Mouse (Mus musculus) forebrain, embryonic 16.5 days (tissue): ENCODE measurements at regions not wholly inside any gene's neighbourhood (a gene's known extent, or its start where the extent isn't known, plus 50 kb on each side); places are given as distances from the start of the nearest gene placed in this dataset.

Experiments used
- ATAC-seq: fragments of 200-750 bp; cut with Nextera tagmentation; 2 replicates; pipeline ENCODE4 v1.8.0; 2017; ENCODE audit warnings: mild to moderate bottlenecking, moderate library complexity
- H3K27ac ChIP-seq: fragments of 300-500 bp; sonication (generic); 2 replicates; pipeline ENCODE4 v1.5.1; 2014; ENCODE audit warnings: low read length, control low read depth
- H3K27me3 ChIP-seq: fragments of 300-500 bp; sonication (generic); replicated peaks from 2 replicates; pipeline ENCODE4 v1.6.1; 2014; ENCODE audit warnings: low read length; ENCODE audit not compliant: control insufficient read depth, insufficient read depth
- H3K36me3 ChIP-seq: fragments of 300-500 bp; sonication (generic); 2 replicates; pipeline ENCODE4 v1.6.1; 2014; ENCODE audit not compliant: control insufficient read depth, insufficient read depth
- H3K4me1 ChIP-seq: fragments of 300-500 bp; sonication (generic); replicated peaks from 2 replicates; pipeline ENCODE4 v1.6.1; 2014; ENCODE audit warnings: low read length; ENCODE audit not compliant: control insufficient read depth, insufficient read depth
- H3K4me2 ChIP-seq: fragments of 300-500 bp; sonication (generic); 2 replicates; pipeline ENCODE4 v1.6.1; 2014; ENCODE audit warnings: mild to moderate bottlenecking, low read length, control low read depth
- H3K4me3 ChIP-seq: fragments of 300-500 bp; sonication (generic); replicated peaks from 2 replicates; pipeline ENCODE4 v1.5.1; 2014; ENCODE audit warnings: mild to moderate bottlenecking, low read length, control low read depth
- H3K9ac ChIP-seq: fragments of 300-500 bp; sonication (generic); replicated peaks from 2 replicates; pipeline ENCODE4 v1.6.1; 2014; ENCODE audit warnings: low read depth, low read length, control low read depth
- H3K9me3 ChIP-seq: fragments of 300-500 bp; sonication (generic); 2 replicates; pipeline ENCODE4 v1.6.1; 2016; ENCODE audit warnings: low read length; ENCODE audit not compliant: control insufficient read depth
- WGBS: fragments of 180-500 bp; shearing (Covaris S2); extraction: QIAGEN DNeasy Blood & Tissue Kit; methylation state at CpG from one replicate; pipeline ENCODE4 v1.1.7; 2014; 5-methylcytosine and 5-hydroxymethylcytosine counted together

GRCm38 (mm10) chr2:144192428-144192827 is 78.0 kb upstream of the Mgme1 start:
- no peak overlapping the region for H3K4me2 ChIP-seq
- H3K4me3 ChIP-seq = no peak overlapping the region
- no peak for ATAC-seq
- H3K9ac ChIP-seq = no peak overlapping the region
- no peaks in the 10 kb centered on the region for H3K27me3 ChIP-seq
- WGBS = 90% methylated on average over 8 of the region's 8 CpGs
- H3K36me3 ChIP-seq = no peaks in the 10 kb centered on the region
- H3K9me3 ChIP-seq = no peaks in the 10 kb centered on the region
- H3K27ac ChIP-seq = no peak overlapping the region
- no peaks in the 10 kb centered on the region for H3K4me1 ChIP-seq

GRCm38 (mm10) chr2:144195851-144196250 is 74.6 kb upstream of the Mgme1 start:
- Histone ChIP-seq H3K4me1 (no peaks in the 10 kb centered on the region), H3K9me3 (no peaks in the 10 kb centered on the region), H3K27ac (no peak overlapping the region), H3K4me2 (no peak overlapping the region), H3K36me3 (no peaks in the 10 kb centered on the region), H3K4me3 (no peak overlapping the region), H3K27me3 (no peaks in the 10 kb centered on the region), H3K9ac (no peak overlapping the region)
- ATAC-seq = no peak
- 53% methylated on average over 14 of the region's 14 CpGs for WGBS

GRCm38 (mm10) chr2:144197139-144197538 is 73.3 kb upstream of the Mgme1 start:
- WGBS = 70% methylated on average over 2 of the region's 2 CpGs
- ATAC-seq = no peak
- no peaks in the 10 kb centered on the region for H3K36me3 ChIP-seq
- no peak overlapping the region for H3K4me2 ChIP-seq
- H3K4me3 ChIP-seq = no peak overlapping the region
- no peaks in the 10 kb centered on the region for H3K9me3 ChIP-seq
- H3K9ac ChIP-seq = no peak overlapping the region
- no peak overlapping the region for H3K27ac ChIP-seq
- no peaks in the 10 kb centered on the region for H3K27me3 ChIP-seq
- H3K4me1 ChIP-seq = no peaks in the 10 kb centered on the region

- Histone ChIP-seq H3K4me1 (no peaks in the 10 kb centered on the region), H3K27ac (no peak overlapping the region), H3K36me3 (no peaks in the 10 kb centered on the region), H3K9ac (no peak overlapping the region), H3K27me3 (no peaks in the 10 kb centered on the region), H3K4me3 (no peak overlapping the region), H3K4me2 (no peak overlapping the region), H3K9me3 (no peaks in the 10 kb centered on the region)
- no peak for ATAC-seq
- 70% methylated on average over 13 of the region's 13 CpGs for WGBS
These were observed 72.0 kb upstream of the Mgme1 start for GRCm38 (mm10) chr2:144198326-144199051.
